ENCODE assay signal across 9 mouse cellular contexts in genomic region chr19:42755148-42755870, GRCm38 (mm10). TPM values are rescaled to one million over a fixed set of nuclear protein-coding genes. Genes with fewer than 3 reads are reported as not detected.
DNase-seq lines count a peak whose midpoint lies in the region; ATAC-seq and TF ChIP-seq lines count a peak whose summit lies in the region.
"Had no signal": no experiment of that assay in that cellular context is flagged by ENCODE, and none has a peak within 500 bp of the region (broad histone marks: within the 10 kb centered on the region; RNA-seq: fewer than 3 reads in every experiment).

No protein-coding gene starts in this region.

- no peak for ATAC-seq in kidney, embryonic 14.5 days (ENCODE audit: low FRiP score, low TSS enrichment)
- ATAC-seq in heart, embryonic 13.5 days (ENCODE audit: extremely low read depth, insufficient number of reproducible peaks, low FRiP score, low TSS enrichment) = no peak
- ATAC-seq in lung, embryonic 14.5 days (ENCODE audit: insufficient read depth) = no peak

- H3K36me3 ChIP-seq in kidney, embryonic 14.5 days (ENCODE audit: control insufficient read depth, insufficient read depth, low read length) = no peaks in the 10 kb centered on the region
- no peaks in the 10 kb centered on the region for H3K36me3 ChIP-seq in heart, embryonic 13.5 days
- H3K36me3 ChIP-seq in lung, embryonic 14.5 days (ENCODE audit: insufficient read depth) = 0 out of 2 replicates have a peak, but pooled peaks cover 3% of the 10 kb centered on the region
- H3K36me3 ChIP-seq: embryonic facial prominence, embryonic 15.5 days had no signal

- no peak for TF ChIP-seq CTCF in lung, embryonic 14.5 days (IDR thresholded peaks at IDR 0.05; ENCODE audit: low read depth)

- H3K9ac ChIP-seq in kidney, embryonic 14.5 days (ENCODE audit: low read depth, low read length) = no peak overlapping the region
- H3K9ac ChIP-seq in heart, embryonic 13.5 days = 0 out of 2 replicates have a peak overlapping the region, but pooled peaks have one; percentile 40
- H3K9ac ChIP-seq in lung, embryonic 14.5 days = no peak overlapping the region
- H3K9ac ChIP-seq: embryonic facial prominence, embryonic 15.5 days had no signal

- H3K4me1 ChIP-seq in kidney, embryonic 14.5 days (ENCODE audit: control insufficient read depth, insufficient read depth, low read length) = peaks cover 38% of the 10 kb centered on the region
- peaks cover 60% of the 10 kb centered on the region for H3K4me1 ChIP-seq in heart, embryonic 13.5 days
- H3K4me1 ChIP-seq in lung, embryonic 14.5 days (ENCODE audit: insufficient read depth) = peaks cover 16% of the 10 kb centered on the region

- no peaks in the 10 kb centered on the region for H3K27me3 ChIP-seq in kidney, embryonic 14.5 days (ENCODE audit: control insufficient read depth, insufficient read depth, low read length)
- no peaks in the 10 kb centered on the region for H3K27me3 ChIP-seq in heart, embryonic 13.5 days (replicated peaks)
- H3K27me3 ChIP-seq in lung, embryonic 14.5 days (ENCODE audit: insufficient read depth, low read length) = no peaks in the 10 kb centered on the region
- H3K27me3 ChIP-seq: embryonic facial prominence, embryonic 15.5 days had no signal

- H3K4me3 ChIP-seq in kidney, embryonic 14.5 days (ENCODE audit: low read length) = no peak overlapping the region
- no peak overlapping the region for H3K4me3 ChIP-seq in heart, embryonic 13.5 days
- no peak overlapping the region for H3K4me3 ChIP-seq in lung, embryonic 14.5 days (ENCODE audit: low read depth, low read length)
- H3K4me3 ChIP-seq: embryonic facial prominence, embryonic 15.5 days had no signal

- 54% methylated on average over 15 of the region's 15 CpGs for WGBS in kidney, embryonic 14.5 days
- 46% methylated on average over 15 of the region's 15 CpGs for WGBS in heart, embryonic 13.5 days
- 40% methylated on average over 15 of the region's 15 CpGs for WGBS in lung, embryonic 14.5 days

- no peak overlapping the region for H3K27ac ChIP-seq in kidney, embryonic 14.5 days (ENCODE audit: low read depth, low read length)
- H3K27ac ChIP-seq in heart, embryonic 13.5 days (replicated peaks) = no peak overlapping the region
- H3K27ac ChIP-seq in lung, embryonic 14.5 days (ENCODE audit: low read depth) = no peak overlapping the region
- H3K27ac ChIP-seq: embryonic facial prominence, embryonic 15.5 days had no signal

- H3K4me2 ChIP-seq in kidney, embryonic 14.5 days (replicated peaks; ENCODE audit: low read depth, low read length) = no peak overlapping the region
- H3K4me2 ChIP-seq in heart, embryonic 13.5 days = no peak overlapping the region
- no peak overlapping the region for H3K4me2 ChIP-seq in lung, embryonic 14.5 days
- H3K4me2 ChIP-seq: embryonic facial prominence, embryonic 15.5 days had no signal

- peak; percentile 69 for DNase-seq in kidney, adult 18-20 months
- peak; percentile 40 for DNase-seq in adrenal gland, postnatal 25 days
- DNase-seq in lung, embryonic 14.5 days = peak; percentile 52
- DNase-seq in layer of hippocampus, adult 9-10 months (ENCODE audit: low spot score) = no peak
- no peak for DNase-seq in urinary bladder, postnatal 25 days (ENCODE audit: low spot score)

- H3K9me3 ChIP-seq in kidney, embryonic 14.5 days (ENCODE audit: control insufficient read depth, low read length) = no peaks in the 10 kb centered on the region
- no peaks in the 10 kb centered on the region for H3K9me3 ChIP-seq in heart, embryonic 13.5 days
- H3K9me3 ChIP-seq in lung, embryonic 14.5 days (ENCODE audit: low read depth, low read length) = no peaks in the 10 kb centered on the region
- H3K9me3 ChIP-seq: embryonic facial prominence, embryonic 15.5 days; G1E had no signal

RNA-seq across cellular contexts. Expression of gene Pyroxd2, which starts 2.7 kb away (rescaled TPM):
- polyA plus RNA-seq in kidney, embryonic 14.5 days (2014; fragmentation: Nextera tagmentation; extraction: Ambion mirVana) = 2.4 and 3.0 TPM in 2 replicates
- total RNA-seq in adrenal gland, postnatal 25 days (2021) = 40.1 and 47.5 TPM in 2 replicates
- polyA plus RNA-seq in heart, embryonic 13.5 days (2015; fragmentation: Nextera tagmentation; extraction: Ambion mirVana) = 4.2 and 4.8 TPM in 2 replicates
- 4.2 and 5.0 TPM in 2 replicates for polyA plus RNA-seq in lung, embryonic 14.5 days (2014; fragmentation: Nextera tagmentation; extraction: Ambion mirVana)

RNA-seq across cellular contexts. Expression of gene Hps1, which starts 24.5 kb away (rescaled TPM):
- 10.0 and 12.1 TPM in 2 replicates for polyA plus RNA-seq in kidney, embryonic 14.5 days (2014; fragmentation: Nextera tagmentation; extraction: Ambion mirVana)
- 25.2 and 30.3 TPM in 2 replicates for total RNA-seq in adrenal gland, postnatal 25 days (2021)
- 6.0 and 7.0 TPM in 2 replicates for polyA plus RNA-seq in heart, embryonic 13.5 days (2015; fragmentation: Nextera tagmentation; extraction: Ambion mirVana)
- 13.7 and 14.8 TPM in 2 replicates for polyA plus RNA-seq in lung, embryonic 14.5 days (2014; fragmentation: Nextera tagmentation; extraction: Ambion mirVana)

Comparison
In these comparisons a context has a peak if more than half of its experiments do, and no peak if none do; other contexts are left out.
1. DNase-seq: peak in kidney, adult 18-20 months (single experiment), adrenal gland, postnatal 25 days (single experiment) and lung, embryonic 14.5 days (single experiment); none in layer of hippocampus, adult 9-10 months (single experiment) and urinary bladder, postnatal 25 days (single experiment).